Mouse (Mus musculus) heart, adult 2 months (tissue): ENCODE measurements at regions not wholly inside any gene's neighbourhood (a gene's known extent, or its start where the extent isn't known, plus 50 kb on each side); places are given as distances from the start of the nearest gene placed in this dataset.

ENCODE experiments used
- CTCF ChIP-seq: fragments of 200-600 bp; IDR thresholded peaks from 2 replicates; pipeline ENCODE4 v1.8.1; 2022; ENCODE audit warnings: antibody characterized with exemption, mild to moderate bottlenecking, moderate library complexity
- POLR2A ChIP-seq: fragments of 200-500 bp; IDR thresholded peaks from 2 replicates; pipeline ENCODE4 v1.6.1; 2011; ENCODE audit warnings: mild to moderate bottlenecking, low read depth, low read length, control low read depth; ENCODE audit not compliant: insufficient read depth

GRCm38 (mm10) chr4:80629251-80629650 is 204.7 kb upstream of the Tyrp1 start:
- TF ChIP-seq POLR2A (no peak), CTCF (no peak)
